Mouse (Mus musculus): ENCODE results near the gene Sync. TPM values are rescaled to one million over a fixed set of nuclear protein-coding genes. Genes with fewer than 3 reads are reported as not detected.

The Sync gene
- polyA plus RNA-seq, 1 experiment from 2014 or later: 1.1 TPM

DNA sequence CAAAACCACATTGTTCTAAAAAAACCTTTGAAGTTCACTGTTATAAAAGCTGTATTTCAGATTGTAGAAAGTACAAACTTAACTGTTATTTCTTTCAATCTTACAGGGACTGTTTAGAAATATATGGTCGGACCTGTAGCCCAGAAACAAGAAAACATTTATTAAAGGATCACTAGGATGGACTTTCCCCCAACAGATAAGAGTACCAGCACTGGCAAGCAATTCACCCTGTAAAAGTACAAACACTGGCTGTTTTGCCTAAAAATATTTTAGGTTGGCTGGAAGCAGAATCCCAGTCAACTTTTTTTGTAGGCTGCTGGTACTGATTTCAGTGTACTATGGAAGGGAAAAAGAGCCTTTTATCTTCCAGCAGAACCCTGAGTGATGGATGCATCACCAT lies 20.5 kb downstream of the Sync start:
- no peak for ATAC-seq (ENCODE audit: insufficient number of reproducible peaks, insufficient read depth, low FRiP score, low TSS enrichment)
- WGBS: 95% methylated on average over 1 of the region's 1 CpGs
- Histone ChIP-seq H3K9ac (no peak overlapping the region), H3K4me3 (no peak overlapping the region), H3K27ac (no peak overlapping the region), H3K36me3 (peaks cover 63% of the 10 kb centered on the region), H3K9me3 (no peaks in the 10 kb centered on the region), H3K4me1 (no peaks in the 10 kb centered on the region; the same call in 1 of the 2 replicates), H3K27me3 (no peaks in the 10 kb centered on the region), H3K4me2 (replicated peaks) (no peak overlapping the region)

DNA sequence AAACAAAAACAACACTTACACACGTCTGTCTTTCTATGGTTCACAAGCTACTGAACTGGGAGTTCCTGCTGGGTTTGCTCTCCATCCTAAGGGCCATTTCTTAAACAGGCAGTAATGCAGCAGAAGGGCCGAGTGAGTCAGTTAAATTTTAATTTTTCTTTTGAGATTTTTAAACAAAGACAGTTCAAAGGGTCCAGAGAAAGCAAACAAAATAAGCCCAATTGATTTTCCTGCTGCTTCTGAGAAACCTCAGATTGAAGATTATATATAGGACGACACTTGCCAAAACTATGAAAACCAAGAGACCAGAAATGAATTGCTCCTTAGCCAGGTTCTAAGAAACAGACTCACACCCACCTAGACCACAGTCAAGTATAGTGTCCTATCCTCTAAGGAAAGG lies 26.5 kb downstream of the Sync start:
- Histone ChIP-seq H3K4me1 (no peaks in the 10 kb centered on the region), H3K9me3 (no peaks in the 10 kb centered on the region), H3K4me3 (no peak overlapping the region), H3K27ac (no peak overlapping the region), H3K36me3 (peaks cover 86% of the 10 kb centered on the region), H3K4me2 (replicated peaks) (no peak overlapping the region), H3K9ac (no peak overlapping the region), H3K27me3 (no peaks in the 10 kb centered on the region)
- ATAC-seq (ENCODE audit: insufficient number of reproducible peaks, insufficient read depth, low FRiP score, low TSS enrichment): no peak
- 88% methylated on average over 3 of the region's 3 CpGs for WGBS

DNA sequence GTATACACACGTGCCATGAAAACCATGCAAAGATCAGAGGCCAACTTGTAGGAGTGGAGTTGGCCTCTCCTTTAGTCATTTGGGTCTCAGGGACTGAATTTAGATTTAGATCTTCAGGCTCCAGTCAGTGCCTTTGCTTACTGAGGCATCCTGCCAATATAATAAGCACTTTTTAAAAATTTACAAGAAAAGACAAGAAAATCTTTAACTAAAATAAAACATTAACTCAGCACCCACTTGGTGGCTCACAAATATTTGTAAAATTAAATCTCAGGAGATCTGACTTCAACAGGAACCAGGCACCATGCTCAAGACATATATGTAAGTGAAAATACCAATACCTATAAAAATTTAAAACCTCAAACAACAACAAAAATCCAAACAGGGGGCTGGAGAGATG lies 33.5 kb downstream of the Sync start:
- ATAC-seq (ENCODE audit: insufficient number of reproducible peaks, insufficient read depth, low FRiP score, low TSS enrichment): no peak
- H3K27me3 ChIP-seq: no peaks in the 10 kb centered on the region
- H3K36me3 ChIP-seq: peaks cover 73% of the 10 kb centered on the region
- no peaks in the 10 kb centered on the region for H3K4me1 ChIP-seq
- no peak overlapping the region for H3K4me2 ChIP-seq (replicated peaks)
- WGBS: 89% methylated on average over 1 of the region's 1 CpGs
- H3K9me3 ChIP-seq: no peaks in the 10 kb centered on the region
- H3K9ac ChIP-seq: no peak overlapping the region
- H3K27ac ChIP-seq: no peak overlapping the region
- H3K4me3 ChIP-seq: no peak overlapping the region

DNA sequence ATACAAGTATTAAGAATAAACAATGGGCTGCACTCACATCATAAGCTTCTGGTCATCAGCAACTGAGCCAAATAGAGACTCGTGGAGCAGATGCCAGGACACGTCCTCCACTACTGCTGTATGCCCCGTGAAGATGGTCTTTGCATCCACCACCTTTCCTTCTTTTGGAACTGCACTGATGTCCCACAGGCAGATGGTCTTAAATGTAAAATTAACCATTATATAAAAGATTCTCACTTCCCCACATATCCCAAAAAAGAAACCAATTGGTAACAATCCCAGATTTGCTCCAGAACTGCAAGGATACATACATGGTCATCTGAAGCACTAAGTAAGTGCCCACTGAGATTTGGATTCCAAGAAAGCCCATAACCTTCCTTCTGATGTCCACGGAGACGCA lies 34.6 kb downstream of the Sync start:
- H3K4me3 ChIP-seq: no peak overlapping the region
- ATAC-seq (ENCODE audit: insufficient number of reproducible peaks, insufficient read depth, low FRiP score, low TSS enrichment): no peak
- WGBS: 92% methylated on average over 5 of the region's 5 CpGs
- no peaks in the 10 kb centered on the region for H3K9me3 ChIP-seq
- no peaks in the 10 kb centered on the region for H3K27me3 ChIP-seq
- H3K4me1 ChIP-seq: no peaks in the 10 kb centered on the region
- H3K4me2 ChIP-seq (replicated peaks): no peak overlapping the region
- peaks cover 73% of the 10 kb centered on the region for H3K36me3 ChIP-seq
- no peak overlapping the region for H3K27ac ChIP-seq
- H3K9ac ChIP-seq: no peak overlapping the region

DNA sequence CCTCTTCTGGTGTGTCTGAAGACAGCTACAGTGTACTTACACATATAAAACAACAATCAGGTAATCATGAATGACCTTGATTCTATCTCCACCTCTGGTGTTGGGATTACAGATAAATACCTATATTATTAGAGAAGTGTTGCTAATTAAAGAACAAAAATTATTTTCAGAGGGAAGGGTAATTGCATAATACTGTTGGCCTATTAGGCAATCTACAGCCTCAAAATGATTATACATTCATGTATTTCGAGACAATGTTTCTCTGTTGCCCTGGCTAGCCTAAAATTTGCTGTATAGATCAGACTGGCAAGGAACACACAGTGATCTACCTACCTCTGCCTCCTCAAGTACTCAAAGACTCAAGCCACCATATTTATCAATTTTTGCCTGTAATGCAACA lies 36.1 kb downstream of the Sync start:
- peaks cover 73% of the 10 kb centered on the region for H3K36me3 ChIP-seq
- no peak overlapping the region for H3K9ac ChIP-seq
- no peak overlapping the region for H3K4me3 ChIP-seq
- no peak overlapping the region for H3K27ac ChIP-seq
- H3K9me3 ChIP-seq: no peaks in the 10 kb centered on the region
- WGBS: 91% methylated on average over 1 of the region's 1 CpGs
- no peaks in the 10 kb centered on the region for H3K27me3 ChIP-seq
- H3K4me2 ChIP-seq (replicated peaks): no peak overlapping the region
- H3K4me1 ChIP-seq: no peaks in the 10 kb centered on the region
- no peak for ATAC-seq (ENCODE audit: insufficient number of reproducible peaks, insufficient read depth, low FRiP score, low TSS enrichment)

DNA sequence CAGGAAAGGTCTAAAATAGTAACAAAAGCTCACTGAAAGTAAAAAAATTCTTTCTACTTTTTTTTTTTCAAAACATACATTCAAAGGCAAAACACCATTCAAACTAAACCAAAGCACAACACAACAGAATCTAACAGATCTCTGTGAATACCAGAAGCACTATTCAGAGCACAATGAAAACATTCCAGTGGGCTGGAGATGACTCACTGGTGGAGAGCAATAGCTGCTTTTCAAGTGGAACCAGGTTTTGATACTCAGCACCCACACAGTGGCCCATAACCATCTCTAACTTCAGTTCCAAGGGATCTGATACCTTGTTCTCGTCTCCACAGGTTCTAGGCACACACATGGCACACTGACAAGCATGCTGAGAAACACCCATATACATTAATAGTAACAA lies 37.3 kb downstream of the Sync start:
- 90% methylated on average over 1 of the region's 1 CpGs for WGBS

DNA sequence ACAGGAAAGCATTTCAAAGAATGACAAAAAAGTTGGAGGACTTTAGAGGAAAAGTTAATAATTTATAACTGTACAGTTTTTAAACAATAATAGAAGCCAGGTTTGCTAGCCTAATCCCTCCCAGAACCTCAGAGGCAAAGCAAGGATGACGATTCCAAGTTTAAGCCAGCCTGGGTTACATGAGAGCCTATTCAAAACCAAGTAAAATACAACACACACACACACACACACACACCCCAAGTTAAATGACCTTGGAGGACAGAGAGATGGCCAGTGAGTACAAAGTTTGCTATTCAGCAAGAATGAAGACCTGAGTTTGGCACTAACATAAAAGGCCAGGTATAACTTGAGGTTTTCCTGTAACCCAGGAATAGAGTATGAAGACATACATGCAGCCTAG lies 38.8 kb downstream of the Sync start:
- Histone ChIP-seq H3K36me3 (peaks cover 71% of the 10 kb centered on the region), H3K4me2 (replicated peaks) (no peak overlapping the region), H3K4me3 (no peak overlapping the region), H3K27ac (no peak overlapping the region), H3K27me3 (no peaks in the 10 kb centered on the region), H3K4me1 (0 out of 2 replicates have a peak, but pooled peaks cover under 1% of the 10 kb centered on the region), H3K9me3 (no peaks in the 10 kb centered on the region), H3K9ac (no peak overlapping the region)
- ATAC-seq (ENCODE audit: insufficient number of reproducible peaks, insufficient read depth, low FRiP score, low TSS enrichment): no peak
- 77% methylated on average over 1 of the region's 1 CpGs for WGBS

More for the DNA sequence above, 37.3 kb downstream of the Sync start:
- H3K4me2 ChIP-seq (replicated peaks): no peak overlapping the region
- H3K27me3 ChIP-seq: no peaks in the 10 kb centered on the region
- no peak overlapping the region for H3K9ac ChIP-seq
- H3K4me1 ChIP-seq: no peaks in the 10 kb centered on the region
- no peak overlapping the region for H3K4me3 ChIP-seq
- no peak for ATAC-seq (ENCODE audit: insufficient number of reproducible peaks, insufficient read depth, low FRiP score, low TSS enrichment)
- H3K27ac ChIP-seq: no peak overlapping the region
- H3K36me3 ChIP-seq: peaks cover 73% of the 10 kb centered on the region
- H3K9me3 ChIP-seq: no peaks in the 10 kb centered on the region

DNA sequence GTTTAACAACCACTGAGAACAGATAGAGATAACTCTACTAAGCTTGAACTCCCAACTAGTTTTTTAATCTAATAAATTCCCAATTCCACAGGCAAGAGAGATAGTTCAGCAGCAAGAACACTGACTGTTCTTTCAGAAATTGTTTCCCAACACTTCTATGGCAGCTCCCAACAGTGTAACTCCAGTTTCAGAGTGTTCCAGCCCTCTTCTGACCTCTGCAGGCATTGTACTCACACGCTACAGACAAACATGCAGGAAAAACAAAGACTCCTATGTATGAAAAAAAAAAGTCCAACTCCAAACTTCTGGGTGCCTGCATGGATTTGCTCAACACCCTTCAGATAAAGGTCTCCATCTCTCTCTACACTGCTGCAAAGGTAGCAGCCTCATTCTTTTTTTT lies 45.4 kb downstream of the Sync start:
- no peak for ATAC-seq (ENCODE audit: insufficient number of reproducible peaks, insufficient read depth, low FRiP score, low TSS enrichment)
- H3K27ac ChIP-seq: no peak overlapping the region
- H3K36me3 ChIP-seq: peaks cover 42% of the 10 kb centered on the region
- 0 out of 2 replicates have a peak overlapping the region, but pooled peaks have one; percentile 27 for H3K9ac ChIP-seq
- H3K4me2 ChIP-seq (replicated peaks): peak overlapping the region; percentile 58
- H3K9me3 ChIP-seq: no peaks in the 10 kb centered on the region
- peaks cover 24% of the 10 kb centered on the region for H3K4me1 ChIP-seq
- peak overlapping the region; percentile 95; the same call in 1 of the 2 replicates for H3K4me3 ChIP-seq
- H3K27me3 ChIP-seq: no peaks in the 10 kb centered on the region
- WGBS: 31% methylated on average over 1 of the region's 1 CpGs

DNA sequence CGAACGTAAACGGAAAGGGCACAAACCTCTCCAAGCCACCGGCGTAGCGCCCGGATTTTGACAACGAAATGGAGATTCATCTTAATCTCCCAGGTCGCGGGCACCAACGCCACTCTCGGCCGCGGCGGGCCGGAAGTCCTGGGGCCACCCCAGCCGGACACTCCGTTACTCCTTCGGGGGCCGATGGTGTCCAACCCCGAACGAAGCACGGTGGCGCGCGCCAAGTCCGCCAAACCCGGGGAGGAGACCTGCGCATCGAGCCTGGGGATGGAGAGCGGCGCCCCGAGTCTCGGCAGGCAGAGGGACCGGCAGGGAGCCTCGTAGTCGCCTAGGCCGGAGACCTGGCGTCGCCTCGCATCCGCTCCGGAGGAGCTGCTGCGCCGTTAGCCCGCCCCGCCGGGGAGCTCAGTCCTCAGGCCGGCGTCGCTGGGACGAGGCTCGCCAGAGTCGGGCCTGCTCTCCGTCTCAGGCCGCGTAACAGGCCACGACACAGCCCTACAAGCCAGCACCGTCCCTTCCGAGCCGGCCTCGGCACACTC lies 47.3 kb downstream of the Sync start:
- Histone ChIP-seq H3K27me3 (no peaks in the 10 kb centered on the region), H3K9ac (peak overlapping the region; percentile 97), H3K4me2 (replicated peaks) (peak overlapping the region; percentile 58), H3K36me3 (peaks cover 27% of the 10 kb centered on the region), H3K4me3 (peak overlapping the region; percentile 95), H3K27ac (peak overlapping the region; percentile 98), H3K9me3 (no peaks in the 10 kb centered on the region), H3K4me1 (peaks cover 24% of the 10 kb centered on the region)
- ATAC-seq (ENCODE audit: insufficient number of reproducible peaks, insufficient read depth, low FRiP score, low TSS enrichment): no peak; the same call in 1 of the 2 replicates
- under 1% methylated on average over 62 of the region's 62 CpGs for WGBS

DNA sequence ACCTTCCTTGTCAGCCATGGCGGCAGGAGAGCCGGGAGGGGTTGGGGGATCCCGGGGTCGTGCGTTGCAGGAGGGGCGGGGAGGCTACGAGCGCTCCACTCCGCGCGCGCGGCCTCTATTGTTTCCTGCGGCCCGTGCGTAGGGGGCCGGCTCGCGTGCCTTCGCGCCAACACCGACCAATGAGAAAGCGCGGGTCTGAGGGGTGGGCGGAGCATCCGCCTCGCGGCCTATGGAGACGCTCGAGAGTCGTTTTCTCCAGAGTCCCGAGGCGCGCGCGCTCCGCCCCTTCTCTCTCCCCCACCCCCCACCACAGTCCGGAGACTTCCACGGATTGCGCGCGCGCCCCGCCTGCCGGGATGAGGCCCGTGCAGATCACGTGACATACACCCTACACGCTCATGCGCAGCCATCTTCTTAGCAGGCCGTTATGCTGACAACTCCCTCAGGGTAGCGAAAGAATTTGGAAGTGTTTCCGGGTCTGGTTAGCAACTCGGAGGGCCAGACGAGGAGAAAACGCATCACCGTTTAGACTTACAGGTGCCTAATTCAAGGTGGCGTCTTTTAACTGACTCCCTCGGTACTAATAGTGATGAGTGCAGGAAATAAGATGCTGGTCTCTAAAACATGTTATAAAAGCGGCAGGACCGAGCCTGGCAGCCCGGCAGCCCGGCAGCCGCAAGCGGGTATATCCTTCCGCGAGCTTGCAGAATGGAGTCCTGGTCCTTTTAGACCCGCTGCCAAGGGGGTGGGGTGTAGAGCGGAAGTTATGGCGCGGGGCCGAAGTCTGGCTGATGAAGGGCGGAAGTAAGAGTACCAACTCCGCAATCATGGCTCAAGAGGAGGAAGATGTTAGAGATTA lies 48.0 kb downstream of the Sync start, which contains the start of the genes Rbbp4 and Zbtb8os:
TSS of gene Rbbp4 (minus strand) at position 155 of the 859 bp plus-strand sequence.
TSS of gene Zbtb8os (plus strand) at position 480 of the 859 bp plus-strand sequence.
- Histone ChIP-seq H3K27me3 (no peaks in the 10 kb centered on the region), H3K4me1 (peaks cover 24% of the 10 kb centered on the region), H3K4me2 (replicated peaks) (peak within 1 kb of the TSS; percentile 76), H3K27ac (peak within 1 kb of the TSS; percentile 98), H3K9me3 (no peaks in the 10 kb centered on the region), H3K4me3 (peak within 1 kb of the TSS; percentile 95), H3K36me3 (peaks cover 23% of the 10 kb centered on the region), H3K9ac (peak within 1 kb of the TSS; percentile 97)
- ATAC-seq (ENCODE audit: insufficient number of reproducible peaks, insufficient read depth, low FRiP score, low TSS enrichment): peak; percentile 99
- WGBS: under 1% methylated on average over 70 of the region's 73 CpGs

DNA sequence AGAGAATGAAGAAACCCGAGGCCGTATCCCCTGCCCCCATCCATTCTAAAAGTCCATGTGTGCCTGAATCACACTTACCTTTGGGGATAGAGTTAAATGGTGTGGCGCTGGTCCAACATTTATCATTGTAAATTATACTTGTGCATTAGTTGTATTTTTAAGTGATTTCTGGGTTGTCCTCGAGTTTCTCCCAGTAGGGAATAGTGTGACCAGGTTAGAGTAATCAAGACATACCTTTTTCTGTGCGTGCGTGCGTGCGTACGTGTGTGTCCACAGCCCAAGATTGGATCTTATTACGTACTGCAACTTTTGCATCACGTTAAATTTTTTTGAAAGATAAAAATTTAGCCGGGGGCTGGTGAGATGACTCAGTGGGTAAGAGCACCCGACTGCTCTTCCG lies 48.9 kb downstream of the Sync start:
- H3K36me3 ChIP-seq: peaks cover 16% of the 10 kb centered on the region
- H3K9me3 ChIP-seq: no peaks in the 10 kb centered on the region
- peaks cover 23% of the 10 kb centered on the region for H3K4me1 ChIP-seq
- H3K27ac ChIP-seq: peak overlapping the region; percentile 98
- peak overlapping the region; percentile 76 for H3K4me2 ChIP-seq (replicated peaks)
- no peak for ATAC-seq (ENCODE audit: insufficient number of reproducible peaks, insufficient read depth, low FRiP score, low TSS enrichment)
- H3K27me3 ChIP-seq: no peaks in the 10 kb centered on the region
- peak overlapping the region; percentile 95 for H3K4me3 ChIP-seq
- 48% methylated on average over 14 of the region's 14 CpGs for WGBS
- H3K9ac ChIP-seq: peak overlapping the region; percentile 62

DNA sequence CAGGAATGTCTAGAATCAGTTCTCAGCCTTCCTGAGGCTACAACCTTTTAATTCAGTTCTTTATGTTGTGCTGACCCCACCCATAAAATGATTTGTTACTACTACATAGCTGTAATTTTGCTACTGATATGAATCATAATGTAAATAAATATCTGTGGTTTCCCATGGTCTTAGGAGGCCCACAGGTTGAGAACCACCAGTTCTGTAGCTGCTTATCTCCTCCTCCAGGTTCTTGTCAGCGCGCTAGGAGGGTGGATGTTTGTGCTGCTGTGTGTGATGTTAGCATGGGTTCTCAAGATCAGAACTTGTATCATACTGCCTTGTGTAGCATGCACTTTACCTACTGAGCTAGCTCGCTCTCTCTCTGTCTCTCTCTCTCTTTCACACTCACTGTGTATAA lies 52.3 kb downstream of the Sync start:
- WGBS: 96% methylated on average over 3 of the region's 3 CpGs

More for the DNA sequence above, 52.3 kb downstream of the Sync start:
- Histone ChIP-seq H3K4me2 (replicated peaks) (no peak overlapping the region), H3K27me3 (no peaks in the 10 kb centered on the region), H3K36me3 (peaks cover 23% of the 10 kb centered on the region; the same call in 1 of the 2 replicates), H3K27ac (no peak overlapping the region), H3K4me1 (no peaks in the 10 kb centered on the region), H3K4me3 (no peak overlapping the region), H3K9ac (no peak overlapping the region), H3K9me3 (no peaks in the 10 kb centered on the region)
- no peak for ATAC-seq (ENCODE audit: insufficient number of reproducible peaks, insufficient read depth, low FRiP score, low TSS enrichment)
